Mouse (Mus musculus): ENCODE data around the gene Mrpl9. TPM values are rescaled to one million over a fixed set of nuclear protein-coding genes. Genes with fewer than 3 reads are reported as not detected.
A peak's percentile ranks its signal among the peaks of the same experiment; 100 is the strongest.

The Mrpl9 gene
- total RNA-seq, 2 experiments from 2014 or later = 13.0 to 20.8 TPM

GRCm38 (mm10) chr3:94463926-94464578 is 20.9 kb downstream of the Mrpl9 start:
- ATAC-seq (replicated peaks; ENCODE audit: low FRiP score, poor library complexity, severe bottlenecking) = no peak

- no peak for ATAC-seq (replicated peaks; ENCODE audit: low FRiP score, poor library complexity, severe bottlenecking)
These were observed 22.7 kb downstream of the Mrpl9 start for GRCm38 (mm10) chr3:94465632-94466430.

GRCm38 (mm10) chr3:94468931-94469330 is 25.8 kb downstream of the Mrpl9 start:
- no peak for ATAC-seq (replicated peaks; ENCODE audit: low FRiP score, poor library complexity, severe bottlenecking)

- ATAC-seq (replicated peaks; ENCODE audit: low FRiP score, poor library complexity, severe bottlenecking) = no peak
These were observed 29.5 kb downstream of the Mrpl9 start for GRCm38 (mm10) chr3:94472447-94473114.

- no peak for ATAC-seq (replicated peaks; ENCODE audit: low FRiP score, poor library complexity, severe bottlenecking)
These were observed 30.0 kb downstream of the Mrpl9 start for GRCm38 (mm10) chr3:94473115-94473505.

GRCm38 (mm10) chr3:94473567-94474232 is 30.6 kb downstream of the Mrpl9 start:
- ATAC-seq (replicated peaks; ENCODE audit: low FRiP score, poor library complexity, severe bottlenecking) = no peak

GRCm38 (mm10) chr3:94476301-94477035 is 33.4 kb downstream of the Mrpl9 start:
- no peak for ATAC-seq (replicated peaks; ENCODE audit: low FRiP score, poor library complexity, severe bottlenecking)

GRCm38 (mm10) chr3:94477444-94477843 is 34.3 kb downstream of the Mrpl9 start:
- ATAC-seq (replicated peaks; ENCODE audit: low FRiP score, poor library complexity, severe bottlenecking) = no peak

GRCm38 (mm10) chr3:94477981-94478422 is 34.9 kb downstream of the Mrpl9 start, which contains the start of gene Celf3:
Gene Celf3 (plus strand): TSS chr3:94478295.
- ATAC-seq (replicated peaks; ENCODE audit: low FRiP score, poor library complexity, severe bottlenecking) = 0 out of 2 replicates have a peak, but pooled peaks have one; percentile 57

- no peak for ATAC-seq (replicated peaks; ENCODE audit: low FRiP score, poor library complexity, severe bottlenecking)
These were observed 35.6 kb downstream of the Mrpl9 start for GRCm38 (mm10) chr3:94478591-94479169.

- ATAC-seq (replicated peaks; ENCODE audit: low FRiP score, poor library complexity, severe bottlenecking) = no peak
These were observed 36.4 kb downstream of the Mrpl9 start for GRCm38 (mm10) chr3:94479564-94479963.

- no peak for ATAC-seq (replicated peaks; ENCODE audit: low FRiP score, poor library complexity, severe bottlenecking)
These were observed 37.3 kb downstream of the Mrpl9 start, which contains the start of gene Riiad1 for GRCm38 (mm10) chr3:94480291-94480884. Gene Riiad1 (minus strand): TSS chr3:94480341.

- no peak for ATAC-seq (replicated peaks; ENCODE audit: low FRiP score, poor library complexity, severe bottlenecking)
These were observed 38.3 kb downstream of the Mrpl9 start for GRCm38 (mm10) chr3:94481429-94481828.

- ATAC-seq (replicated peaks; ENCODE audit: low FRiP score, poor library complexity, severe bottlenecking) = no peak
These were observed 39.8 kb downstream of the Mrpl9 start for GRCm38 (mm10) chr3:94482764-94483385.

GRCm38 (mm10) chr3:94483790-94484439 is 40.8 kb downstream of the Mrpl9 start:
- no peak for ATAC-seq (replicated peaks; ENCODE audit: low FRiP score, poor library complexity, severe bottlenecking)

GRCm38 (mm10) chr3:94485922-94486321 is 42.8 kb downstream of the Mrpl9 start:
- ATAC-seq (replicated peaks; ENCODE audit: low FRiP score, poor library complexity, severe bottlenecking) = no peak

- no peak for ATAC-seq (replicated peaks; ENCODE audit: low FRiP score, poor library complexity, severe bottlenecking)
These were observed 44.5 kb downstream of the Mrpl9 start for GRCm38 (mm10) chr3:94487581-94487980.

- ATAC-seq (replicated peaks; ENCODE audit: low FRiP score, poor library complexity, severe bottlenecking) = no peak
These were observed 54.0 kb downstream of the Mrpl9 start for GRCm38 (mm10) chr3:94497162-94497561.

Measured in erythroblast, adult 5-6 weeks (primary cell).